Mouse (Mus musculus) lung, postnatal 10 days (tissue): ENCODE data around the gene Foxo1.

Source experiments
- DNase-seq: peaks from one replicate; pipeline ENCODE4 v3.0.0; 2021

Gene Foxo1

DNA sequence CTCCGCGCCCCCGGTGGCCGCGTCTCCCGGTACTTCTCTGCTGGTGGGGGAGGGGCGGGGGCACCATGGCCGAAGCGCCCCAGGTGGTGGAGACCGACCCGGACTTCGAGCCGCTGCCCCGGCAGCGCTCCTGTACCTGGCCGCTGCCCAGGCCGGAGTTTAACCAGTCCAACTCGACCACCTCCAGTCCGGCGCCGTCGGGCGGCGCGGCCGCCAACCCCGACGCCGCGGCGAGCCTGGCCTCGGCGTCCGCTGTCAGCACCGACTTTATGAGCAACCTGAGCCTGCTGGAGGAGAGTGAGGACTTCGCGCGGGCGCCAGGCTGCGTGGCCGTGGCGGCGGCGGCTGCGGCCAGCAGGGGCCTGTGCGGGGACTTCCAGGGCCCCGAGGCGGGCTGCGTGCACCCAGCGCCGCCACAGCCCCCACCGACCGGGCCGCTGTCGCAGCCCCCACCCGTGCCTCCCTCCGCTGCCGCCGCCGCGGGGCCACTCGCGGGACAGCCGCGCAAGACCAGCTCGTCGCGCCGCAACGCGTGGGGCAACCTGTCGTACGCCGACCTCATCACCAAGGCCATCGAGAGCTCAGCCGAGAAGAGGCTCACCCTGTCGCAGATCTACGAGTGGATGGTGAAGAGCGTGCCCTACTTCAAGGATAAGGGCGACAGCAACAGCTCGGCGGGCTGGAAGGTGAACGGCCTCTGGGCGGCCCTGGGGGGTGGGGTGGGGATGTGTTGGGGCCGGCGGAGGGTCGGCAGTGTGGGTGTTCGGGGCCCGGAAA lies 789 bp downstream of the Foxo1 start:
- DNase-seq: peak; percentile 62

GRCm38 (mm10) chr3:52269514-52270351 lies 1.6 kb downstream of the Foxo1 start:
- DNase-seq: peak; percentile 86

DNA sequence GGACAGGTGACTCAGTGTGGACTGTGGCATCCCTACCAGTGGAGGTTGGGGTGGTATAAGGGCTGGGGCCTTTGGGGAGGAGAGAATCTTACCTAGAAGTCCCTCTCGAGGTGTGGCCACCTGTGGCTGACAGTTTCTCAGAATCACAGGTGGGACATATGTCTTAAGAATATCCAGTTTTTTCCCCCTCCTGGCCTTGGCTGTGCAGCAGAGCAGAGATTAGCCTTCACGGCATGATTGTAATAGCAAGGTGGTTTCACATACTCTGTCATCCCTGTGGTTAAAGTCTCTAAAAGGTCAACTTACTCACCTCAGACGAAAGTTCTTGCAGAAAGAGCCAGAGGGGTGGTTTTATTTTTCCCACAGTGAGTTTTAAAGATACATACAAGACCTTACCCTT lies 2.4 kb downstream of the Foxo1 start:
- DNase-seq: no peak

DNA sequence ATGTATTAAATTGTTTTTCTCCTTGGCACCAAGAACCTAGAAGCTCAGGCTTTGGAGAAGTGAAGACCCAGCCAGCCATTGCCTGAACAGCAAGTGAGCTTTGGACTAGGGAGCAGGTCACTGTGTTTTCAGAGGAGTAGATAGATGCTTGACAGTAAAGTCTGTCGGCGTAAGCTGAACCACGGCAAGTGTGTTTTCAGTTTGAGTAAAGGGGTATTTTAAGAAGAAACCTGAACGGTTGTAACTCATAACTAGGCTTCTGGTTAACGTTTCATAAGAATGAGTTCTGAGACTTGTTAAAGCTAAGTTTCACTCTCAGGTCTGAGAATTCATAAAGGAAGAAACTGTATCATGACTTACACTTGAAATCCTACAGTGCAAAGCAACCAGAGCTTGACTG lies 3.2 kb downstream of the Foxo1 start:
- DNase-seq: no peak

GRCm38 (mm10) chr3:52272376-52272865 lies 4.3 kb downstream of the Foxo1 start:
- DNase-seq: no peak

GRCm38 (mm10) chr3:52274475-52274874 lies 6.3 kb downstream of the Foxo1 start:
- no peak for DNase-seq

DNA sequence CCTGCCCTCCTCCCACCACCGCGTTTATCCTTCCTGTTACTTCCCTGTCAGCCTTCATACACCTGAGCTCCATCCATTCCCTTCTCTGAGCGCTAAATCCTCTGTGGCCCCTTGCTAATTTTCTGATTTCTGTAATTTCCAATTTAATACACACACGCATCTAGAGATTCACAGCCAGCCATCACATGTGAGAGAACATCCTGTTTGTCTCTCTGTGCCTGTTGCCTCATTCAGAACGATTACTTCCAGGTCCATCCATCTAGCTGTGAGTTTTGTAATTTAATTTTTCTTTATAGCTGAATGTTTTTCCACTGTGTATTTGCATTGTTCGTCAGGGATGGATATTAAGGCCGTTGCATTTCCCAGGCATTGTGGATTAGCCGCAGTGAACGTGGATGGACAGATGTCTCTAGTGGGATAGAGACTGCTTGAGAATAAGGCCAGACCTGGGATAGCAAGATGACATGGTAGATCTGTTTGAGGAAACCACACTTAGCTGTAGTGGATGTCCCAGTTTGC lies 7.0 kb downstream of the Foxo1 start:
- DNase-seq: no peak

GRCm38 (mm10) chr3:52280681-52281080 lies 12.5 kb downstream of the Foxo1 start:
- no peak for DNase-seq

GRCm38 (mm10) chr3:52281882-52282281 lies 13.7 kb downstream of the Foxo1 start:
- no peak for DNase-seq

DNA sequence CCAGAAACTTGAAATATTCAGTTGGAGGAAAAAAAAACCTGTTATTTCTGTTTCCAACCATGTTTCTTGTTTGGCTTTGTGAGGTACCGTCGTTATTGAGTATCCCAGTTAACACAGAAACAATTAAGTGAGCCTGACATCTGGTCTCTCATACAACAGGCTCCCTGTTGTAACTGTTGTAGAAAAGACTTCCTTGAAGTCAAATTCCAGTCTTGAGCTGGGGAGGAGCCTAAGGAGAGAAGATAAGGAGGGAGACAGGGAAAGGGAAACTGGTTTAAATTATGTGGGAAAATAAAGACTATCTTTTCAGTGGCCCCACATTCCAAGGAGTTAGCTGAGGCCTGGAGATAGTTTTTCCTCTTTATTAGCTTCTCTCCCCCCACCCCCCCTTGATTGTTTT lies 14.2 kb downstream of the Foxo1 start:
- DNase-seq: no peak

- DNase-seq: peak; percentile 34
Measured at GRCm38 (mm10) chr3:52283521-52283920, 15.4 kb downstream of the Foxo1 start.

GRCm38 (mm10) chr3:52290811-52291210 lies 22.7 kb downstream of the Foxo1 start:
- DNase-seq: no peak

- no peak for DNase-seq
Measured at GRCm38 (mm10) chr3:52292498-52292897, 24.4 kb downstream of the Foxo1 start.

DNA sequence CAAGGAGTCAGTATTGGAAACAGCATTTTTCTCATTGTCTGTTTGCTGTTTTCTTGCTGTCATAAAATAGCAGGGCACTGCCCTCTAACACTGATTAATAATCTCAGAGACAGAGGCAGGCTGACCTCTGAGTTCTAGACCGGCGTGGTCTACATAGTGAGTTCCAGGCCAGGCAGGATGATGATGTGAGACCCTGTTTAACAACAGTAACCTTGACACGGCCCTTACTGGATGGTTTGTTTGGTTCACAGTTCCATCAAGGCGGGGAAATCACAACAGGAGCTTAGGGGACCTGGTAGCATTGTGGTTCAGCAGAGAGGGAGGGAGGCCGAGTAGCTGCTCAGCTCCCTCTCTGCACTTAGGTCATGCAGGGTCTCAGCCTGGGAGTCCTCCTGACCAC lies 25.8 kb downstream of the Foxo1 start:
- no peak for DNase-seq

GRCm38 (mm10) chr3:52295688-52296087 lies 27.6 kb downstream of the Foxo1 start:
- DNase-seq: no peak

DNA sequence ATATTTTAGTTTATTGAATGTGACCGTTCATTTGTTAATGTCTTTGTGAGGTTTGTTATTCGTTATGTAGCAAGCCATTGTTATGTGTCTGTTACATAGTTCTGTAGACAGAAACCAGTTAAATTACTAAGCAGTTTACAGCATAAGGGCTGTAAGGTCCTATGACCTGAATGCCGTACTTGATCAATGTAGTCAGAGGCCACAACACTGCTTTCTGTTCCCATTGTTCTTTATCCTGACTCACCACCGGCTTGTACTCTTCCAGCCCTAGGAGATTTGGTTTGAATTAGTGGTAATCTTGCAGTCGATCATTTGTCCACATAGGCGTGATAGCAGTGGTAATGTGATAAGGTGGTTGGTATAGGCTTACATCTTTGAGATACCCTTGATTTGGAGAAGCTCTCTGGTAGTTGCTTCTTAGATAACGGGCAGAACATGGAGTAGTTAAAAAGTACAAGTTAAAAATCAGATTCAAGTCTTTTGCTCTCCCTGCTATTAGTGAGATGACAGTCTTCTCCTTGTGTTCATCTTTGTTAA lies 28.2 kb downstream of the Foxo1 start:
- DNase-seq: no peak

DNA sequence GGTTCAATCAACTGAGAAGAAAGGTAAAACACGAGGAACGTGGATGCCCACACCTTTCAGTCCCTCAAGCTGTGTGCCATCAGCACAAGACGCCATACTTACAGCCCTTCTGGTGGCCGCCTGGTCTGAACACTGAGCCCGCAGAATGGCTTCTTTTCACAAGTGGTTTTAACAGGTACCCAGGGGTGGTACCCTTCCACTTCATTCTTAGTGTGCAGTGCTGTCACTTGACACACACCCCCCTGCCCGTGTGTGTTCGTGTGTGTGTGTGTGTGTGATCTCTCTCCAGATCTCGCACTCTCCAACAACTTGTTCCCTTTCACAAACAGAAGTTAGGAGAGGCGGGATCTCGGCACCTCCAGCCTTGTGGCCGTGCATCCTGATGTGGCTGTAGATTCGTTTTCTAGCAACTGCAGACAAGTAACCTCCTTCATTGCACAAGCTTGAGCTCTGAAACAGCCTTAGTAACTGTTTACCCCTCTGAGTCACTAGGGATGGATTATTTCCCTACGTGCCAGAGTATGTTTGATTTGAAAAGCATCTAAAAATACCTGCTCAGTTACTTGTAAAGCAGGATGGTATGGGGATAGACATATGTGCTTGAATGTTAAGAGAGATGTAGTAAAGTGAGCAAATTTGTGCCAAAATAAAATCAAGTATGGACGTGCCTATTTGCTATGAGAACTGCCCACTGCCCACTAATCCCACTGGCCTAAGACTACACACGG lies 29.3 kb downstream of the Foxo1 start:
- DNase-seq: no peak

DNA sequence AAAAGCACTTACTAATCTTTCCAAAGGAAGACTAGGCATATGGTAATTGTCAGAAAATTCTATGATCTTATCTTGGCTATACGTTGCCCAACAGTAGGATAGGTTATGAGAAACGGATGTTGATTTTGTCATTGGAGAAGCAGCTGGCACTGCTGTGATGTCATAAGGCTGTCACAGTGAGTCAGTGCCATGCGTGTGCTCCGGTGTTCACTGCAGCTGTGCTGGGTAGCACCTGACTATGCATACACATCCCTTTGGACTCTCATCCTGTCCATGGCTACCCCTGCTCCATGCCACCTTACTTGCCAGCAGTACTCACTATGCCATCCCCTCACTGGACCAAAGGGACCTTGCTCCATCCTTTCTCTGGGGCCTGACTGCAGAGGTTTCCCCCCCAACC lies 30.5 kb downstream of the Foxo1 start:
- DNase-seq: no peak

DNA sequence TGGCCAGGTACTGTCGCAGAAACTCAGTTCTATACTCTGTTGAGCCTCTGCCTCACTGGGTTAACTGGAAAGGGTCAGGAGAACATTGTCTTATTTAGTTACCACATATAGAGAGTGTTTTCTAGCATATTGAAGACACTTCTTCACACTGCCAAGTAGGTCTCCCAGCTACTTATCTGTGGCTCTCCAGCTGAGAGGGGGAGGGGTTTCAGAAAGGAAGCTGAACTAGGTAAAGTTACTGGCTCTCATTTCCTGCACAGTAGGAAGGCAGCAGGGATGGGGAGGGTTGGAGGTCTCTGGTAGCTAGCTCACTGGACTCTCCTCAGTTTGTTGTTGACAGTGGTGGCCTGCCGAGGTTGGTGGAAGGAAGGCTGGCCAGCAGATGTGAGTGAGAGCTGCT lies 31.2 kb downstream of the Foxo1 start:
- DNase-seq: peak; percentile 16

DNA sequence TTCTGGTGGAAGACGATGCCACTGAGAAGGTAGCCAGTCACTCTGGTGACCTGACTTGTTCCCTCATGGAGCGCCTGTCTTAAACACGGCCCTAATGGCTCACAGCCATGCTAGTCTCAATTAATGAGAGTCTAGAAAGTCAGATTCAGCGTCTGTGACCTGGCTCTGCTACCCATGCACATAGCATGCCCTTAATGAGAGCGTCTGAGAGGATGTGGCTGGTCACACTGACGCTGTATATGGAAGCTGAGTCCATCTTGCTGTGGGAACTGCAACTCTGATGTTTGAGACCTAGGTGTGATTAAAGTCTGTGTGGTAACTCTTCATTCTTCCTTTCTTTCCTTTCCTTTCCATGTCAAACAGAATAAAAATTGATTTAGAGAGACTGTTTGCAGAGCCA lies 32.4 kb downstream of the Foxo1 start:
- no peak for DNase-seq

- DNase-seq: no peak
Measured at GRCm38 (mm10) chr3:52303301-52303700, 35.2 kb downstream of the Foxo1 start.

- DNase-seq: no peak
Measured at GRCm38 (mm10) chr3:52308586-52309321, 40.6 kb downstream of the Foxo1 start.
